Mouse (Mus musculus): ENCODE results near the gene Pm20d1.
"Not testable (repeated sequence)": the region's sequence is repeated elsewhere in the genome, so short reads cannot be mapped to it uniquely, and the experiment has no call there.

Pm20d1 gene

GRCm38 (mm10) chr1:131795171-131795570 lies 2.0 kb upstream of the Pm20d1 start:
- DNase-seq = no peak

- DNase-seq = no peak
These were observed 2.8 kb downstream of the Pm20d1 start for GRCm38 (mm10) chr1:131800001-131800400.

- no peak for DNase-seq
These were observed 3.9 kb downstream of the Pm20d1 start for GRCm38 (mm10) chr1:131801071-131801470.

- DNase-seq = no peak
These were observed 5.5 kb downstream of the Pm20d1 start for GRCm38 (mm10) chr1:131802652-131803051.

- no peak for DNase-seq
These were observed 7.0 kb downstream of the Pm20d1 start for GRCm38 (mm10) chr1:131804166-131804565.

- DNase-seq = no peak
These were observed 11.8 kb downstream of the Pm20d1 start for GRCm38 (mm10) chr1:131808986-131809385.

GRCm38 (mm10) chr1:131809651-131810050 lies 12.5 kb downstream of the Pm20d1 start:
- no peak for DNase-seq

GRCm38 (mm10) chr1:131811393-131811792 lies 14.2 kb downstream of the Pm20d1 start:
- DNase-seq = no peak

- no peak for DNase-seq
These were observed 14.8 kb downstream of the Pm20d1 start for GRCm38 (mm10) chr1:131812006-131812405.

GRCm38 (mm10) chr1:131812631-131813295 lies 15.6 kb downstream of the Pm20d1 start:
- no peak for DNase-seq

- no peak for DNase-seq
These were observed 16.6 kb downstream of the Pm20d1 start for GRCm38 (mm10) chr1:131813731-131814130.

- no peak for DNase-seq
These were observed 17.0 kb downstream of the Pm20d1 start for GRCm38 (mm10) chr1:131814191-131814590.

GRCm38 (mm10) chr1:131816886-131817285 lies 19.7 kb downstream of the Pm20d1 start:
- DNase-seq = no peak

GRCm38 (mm10) chr1:131820353-131820752 lies 23.2 kb downstream of the Pm20d1 start:
- not testable (repeated sequence) for DNase-seq

- no peak for DNase-seq
These were observed 23.7 kb downstream of the Pm20d1 start for GRCm38 (mm10) chr1:131820887-131821328.

GRCm38 (mm10) chr1:131822292-131822691 lies 25.1 kb downstream of the Pm20d1 start:
- DNase-seq = no peak

GRCm38 (mm10) chr1:131822856-131823492 lies 25.8 kb downstream of the Pm20d1 start:
- DNase-seq = no peak

GRCm38 (mm10) chr1:131823563-131823962 lies 26.4 kb downstream of the Pm20d1 start:
- DNase-seq = no peak

- DNase-seq = no peak
These were observed 27.5 kb downstream of the Pm20d1 start for GRCm38 (mm10) chr1:131824528-131825181.

GRCm38 (mm10) chr1:131827207-131827786 lies 30.1 kb downstream of the Pm20d1 start, which contains the start of gene Slc41a1:
Gene Slc41a1 (plus strand): TSS chr1:131827493.
- DNase-seq = no peak

GRCm38 (mm10) chr1:131827787-131828258 lies 30.6 kb downstream of the Pm20d1 start:
- DNase-seq = peak; percentile 87

- DNase-seq = no peak
These were observed 31.3 kb downstream of the Pm20d1 start for GRCm38 (mm10) chr1:131828297-131829126.

Data from right cerebral cortex, postnatal 14 days (tissue).